Mouse (Mus musculus): ENCODE results near the gene Gm45021. TPM values are rescaled to one million over a fixed set of nuclear protein-coding genes. Genes with fewer than 3 reads are reported as not detected.
A peak's percentile ranks its signal among the peaks of the same experiment; 100 is the strongest.

The Gm45021 gene
- total RNA-seq, 2 experiments from 2014 or later: not detected

- peak; percentile 60 for DNase-seq
These were observed 16.1 kb upstream of the Gm45021 start for GRCm38 (mm10) chr6:48573280-48573679.

- no peak for DNase-seq
These were observed 15.4 kb upstream of the Gm45021 start for GRCm38 (mm10) chr6:48573981-48574380.

- DNase-seq: no peak
These were observed 10.7 kb upstream of the Gm45021 start for GRCm38 (mm10) chr6:48578736-48579135.

GRCm38 (mm10) chr6:48579215-48579648, 10.2 kb upstream of the Gm45021 start:
- DNase-seq: no peak

- DNase-seq: no peak
These were observed 8.2 kb upstream of the Gm45021 start for GRCm38 (mm10) chr6:48581257-48581656.

GRCm38 (mm10) chr6:48582037-48582436, 7.4 kb upstream of the Gm45021 start:
- DNase-seq: no peak

- no peak for DNase-seq
These were observed 1.9 kb downstream of the Gm45021 start for GRCm38 (mm10) chr6:48591221-48591845.

GRCm38 (mm10) chr6:48591871-48592270, 2.5 kb downstream of the Gm45021 start:
- no peak for DNase-seq

- DNase-seq: peak; percentile 97
These were observed 4.0 kb downstream of the Gm45021 start, which contains the start of the genes Repin1 and Gm44965 for GRCm38 (mm10) chr6:48593158-48594042. Repin1 (plus strand) TSS chr6:48593883. Gm44965 (plus strand) TSS chr6:48593941.

GRCm38 (mm10) chr6:48594043-48594738, 4.8 kb downstream of the Gm45021 start:
- DNase-seq: peak; percentile 55

- no peak for DNase-seq
These were observed 5.9 kb downstream of the Gm45021 start for GRCm38 (mm10) chr6:48595278-48595677.

GRCm38 (mm10) chr6:48596545-48597232, 7.3 kb downstream of the Gm45021 start:
- DNase-seq: no peak

GRCm38 (mm10) chr6:48597233-48597625, 7.8 kb downstream of the Gm45021 start:
- no peak for DNase-seq

GRCm38 (mm10) chr6:48600594-48600993, 11.2 kb downstream of the Gm45021 start:
- no peak for DNase-seq

- DNase-seq: peak; percentile 97
These were observed 12.1 kb downstream of the Gm45021 start, which contains the start of gene Zfp775 for GRCm38 (mm10) chr6:48601271-48602079. Zfp775 (plus strand) TSS chr6:48602063.

GRCm38 (mm10) chr6:48602080-48602741, 12.8 kb downstream of the Gm45021 start:
- DNase-seq: no peak

- DNase-seq: no peak
These were observed 18.7 kb downstream of the Gm45021 start for GRCm38 (mm10) chr6:48608124-48608523.

GRCm38 (mm10) chr6:48609512-48609911, 20.1 kb downstream of the Gm45021 start:
- no peak for DNase-seq

GRCm38 (mm10) chr6:48610657-48611056, 21.2 kb downstream of the Gm45021 start:
- DNase-seq: no peak

GRCm38 (mm10) chr6:48613464-48613863, 24.1 kb downstream of the Gm45021 start:
- no peak for DNase-seq

GRCm38 (mm10) chr6:48614756-48615155, 25.3 kb downstream of the Gm45021 start:
- no peak for DNase-seq

Data from heart, postnatal 4 days (tissue).